ENCODE assay signal across 14 mouse cellular contexts in the genomic region with DNA sequence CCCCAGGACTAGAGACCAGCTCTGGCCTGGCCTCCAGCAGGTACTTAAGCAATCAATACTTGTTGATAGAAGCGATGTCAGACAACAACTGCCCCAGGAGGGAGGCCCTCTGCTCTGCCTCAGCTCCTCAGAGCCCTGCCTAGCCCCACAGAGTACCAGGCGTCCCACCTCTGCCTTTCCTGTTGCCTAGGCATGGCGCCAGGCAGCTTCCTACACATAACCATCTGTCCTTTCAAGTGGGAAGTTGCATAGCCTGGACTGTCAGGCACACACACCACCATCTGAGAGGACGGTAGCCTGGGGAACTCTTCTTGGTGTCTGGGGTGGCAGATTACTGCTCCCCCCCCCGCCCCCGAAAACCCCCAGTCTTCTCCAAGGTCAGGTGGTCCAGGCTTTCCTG. TPM values are rescaled to one million over a fixed set of nuclear protein-coding genes. Genes with fewer than 3 reads are reported as not detected.
DNase-seq lines count a peak whose midpoint lies in the region; ATAC-seq and TF ChIP-seq lines count a peak whose summit lies in the region.
"Had no signal": no experiment of that assay in that cellular context is flagged by ENCODE, and none has a peak within 500 bp of the region (broad histone marks: within the 10 kb centered on the region; RNA-seq: fewer than 3 reads in every experiment).

No protein-coding gene starts in this region.

- TF ChIP-seq CTCF in kidney, adult 2 months (conservative IDR thresholded peaks at IDR 0.05; ENCODE audit: insufficient read depth, insufficient read length, low read depth, low read length), result no peak
- no peak for TF ChIP-seq CTCF in stomach, postnatal 0 days (IDR thresholded peaks at IDR 0.05; ENCODE audit: low read depth)

- no peak for TF ChIP-seq POLR2A in kidney, adult 2 months (IDR thresholded peaks at IDR 0.05; ENCODE audit: low read depth, low read length)

- TF ChIP-seq EP300 in stomach, postnatal 0 days (optimal IDR thresholded peaks at IDR 0.05), result no peak

- H3K4me2 ChIP-seq in kidney, embryonic 16.5 days (replicated peaks; ENCODE audit: low read depth, low read length), result no peak overlapping the region
- H3K4me2 ChIP-seq in stomach, postnatal 0 days (replicated peaks; ENCODE audit: low read depth), result no peak overlapping the region
- no peak overlapping the region for H3K4me2 ChIP-seq in intestine, embryonic 16.5 days (ENCODE audit: low read depth, low read length)
- H3K4me2 ChIP-seq: embryonic facial prominence, embryonic 12.5 days; forebrain, embryonic 13.5 days; lung, embryonic 14.5 days had no signal

- no peak overlapping the region for H3K27ac ChIP-seq in kidney, adult 2 months (ENCODE audit: insufficient read depth, low read depth, low read length)
- H3K27ac ChIP-seq in kidney, embryonic 16.5 days (ENCODE audit: low read length), result no peak overlapping the region
- H3K27ac ChIP-seq in stomach, postnatal 0 days (replicated peaks), result no peak overlapping the region
- H3K27ac ChIP-seq in intestine, embryonic 16.5 days (ENCODE audit: low read length), result no peak overlapping the region
- H3K27ac ChIP-seq: embryonic facial prominence, embryonic 12.5 days; forebrain, embryonic 13.5 days had no signal

- no peaks in the 10 kb centered on the region for H3K4me1 ChIP-seq in kidney, adult 2 months (ENCODE audit: control insufficient read depth, insufficient read depth, low read length)
- no peaks in the 10 kb centered on the region for H3K4me1 ChIP-seq in kidney, embryonic 16.5 days (ENCODE audit: insufficient read depth, low read length)
- H3K4me1 ChIP-seq in stomach, postnatal 0 days (replicated peaks; ENCODE audit: control insufficient read depth, insufficient read depth), result no peaks in the 10 kb centered on the region
- H3K4me1 ChIP-seq in intestine, embryonic 16.5 days (ENCODE audit: control insufficient read depth, insufficient read depth, low read length), result peaks cover 4% of the 10 kb centered on the region; the same call in 1 of the 2 replicates
- H3K4me1 ChIP-seq: forebrain, embryonic 13.5 days had no signal

- no peaks in the 10 kb centered on the region for H3K27me3 ChIP-seq in kidney, adult 2 months (replicated peaks; ENCODE audit: control insufficient read depth, insufficient read depth, low read length)
- H3K27me3 ChIP-seq in kidney, embryonic 16.5 days (ENCODE audit: insufficient read depth, low read length), result no peaks in the 10 kb centered on the region
- no peaks in the 10 kb centered on the region for H3K27me3 ChIP-seq in stomach, postnatal 0 days (ENCODE audit: control insufficient read depth, insufficient read depth, low read length)
- H3K27me3 ChIP-seq in intestine, embryonic 16.5 days (replicated peaks; ENCODE audit: control insufficient read depth, insufficient read depth, low read length), result no peaks in the 10 kb centered on the region
- H3K27me3 ChIP-seq: embryonic facial prominence, embryonic 12.5 days; forebrain, embryonic 13.5 days had no signal

- 66% methylated on average over 6 of the region's 6 CpGs for WGBS in kidney, adult 2 months
- 62% methylated on average over 6 of the region's 6 CpGs for WGBS in kidney, embryonic 16.5 days
- 62% methylated on average over 6 of the region's 6 CpGs for WGBS in stomach, postnatal 0 days
- WGBS in intestine, embryonic 16.5 days, result 58% methylated on average over 6 of the region's 6 CpGs

- no peaks in the 10 kb centered on the region for H3K36me3 ChIP-seq in kidney, adult 2 months (ENCODE audit: control insufficient read depth, insufficient read depth, low read length)
- no peaks in the 10 kb centered on the region for H3K36me3 ChIP-seq in kidney, embryonic 16.5 days (ENCODE audit: insufficient read depth, low read length)
- no peaks in the 10 kb centered on the region for H3K36me3 ChIP-seq in stomach, postnatal 0 days (ENCODE audit: control insufficient read depth, insufficient read depth, low read length)
- H3K36me3 ChIP-seq in intestine, embryonic 16.5 days (ENCODE audit: control insufficient read depth, insufficient read depth, low read length), result no peaks in the 10 kb centered on the region
- H3K36me3 ChIP-seq: embryonic facial prominence, embryonic 12.5 days had no signal

- no peaks in the 10 kb centered on the region for H3K9me3 ChIP-seq in kidney, embryonic 16.5 days (ENCODE audit: low read length)
- no peaks in the 10 kb centered on the region for H3K9me3 ChIP-seq in stomach, postnatal 0 days (ENCODE audit: control insufficient read depth, low read length)
- H3K9me3 ChIP-seq in intestine, embryonic 16.5 days (ENCODE audit: control insufficient read depth, low read length), result no peaks in the 10 kb centered on the region
- H3K9me3 ChIP-seq: embryonic facial prominence, embryonic 12.5 days; forebrain, embryonic 13.5 days had no signal

- H3K9ac ChIP-seq in kidney, embryonic 16.5 days (replicated peaks; ENCODE audit: low read length), result no peak overlapping the region
- no peak overlapping the region for H3K9ac ChIP-seq in stomach, postnatal 0 days (ENCODE audit: low read length)
- H3K9ac ChIP-seq in intestine, embryonic 16.5 days (ENCODE audit: low read depth, low read length), result no peak overlapping the region
- H3K9ac ChIP-seq: embryonic facial prominence, embryonic 12.5 days; forebrain, embryonic 13.5 days; lung, embryonic 14.5 days had no signal

- ATAC-seq in kidney, embryonic 16.5 days (ENCODE audit: low FRiP score, low TSS enrichment), result no peak
- ATAC-seq in stomach, postnatal 0 days (ENCODE audit: low FRiP score, low TSS enrichment), result no peak
- no peak for ATAC-seq in intestine, embryonic 16.5 days
- ATAC-seq: forebrain, embryonic 13.5 days had no signal

- peak; percentile 72 for DNase-seq in kidney, adult 2 months
- peak; percentile 85 for DNase-seq in brain, adult 2 months (ENCODE audit: low read depth, low spot score)
- DNase-seq in layer of hippocampus, adult 9-11 months, result peak; percentile 81
- peak; percentile 40 to 60 for DNase-seq in lung, postnatal 4 days
- no peak for DNase-seq in urinary bladder, postnatal 36 days (ENCODE audit: low spot score in 2 of 2)
- DNase-seq in stomach, postnatal 0 days (ENCODE audit: low spot score), result no peak
- DNase-seq: cerebellum, postnatal 14 days; heart, postnatal 14 days; lung, embryonic 14.5 days; thymus, postnatal 14 days had no signal

- H3K4me3 ChIP-seq in kidney, adult 2 months (ENCODE audit: insufficient read depth, low read depth, low read length), result no peak overlapping the region
- H3K4me3 ChIP-seq in kidney, embryonic 16.5 days (ENCODE audit: low read length), result no peak overlapping the region
- H3K4me3 ChIP-seq in stomach, postnatal 0 days (ENCODE audit: low read depth, low read length), result no peak overlapping the region
- no peak overlapping the region for H3K4me3 ChIP-seq in intestine, embryonic 16.5 days (ENCODE audit: low read length)
- H3K4me3 ChIP-seq: embryonic facial prominence, embryonic 12.5 days; forebrain, embryonic 13.5 days had no signal

RNA-seq across cellular contexts. Expression of gene Rflna, which starts 6.2 kb away (rescaled TPM):
- 7.9 and 11.3 TPM in 2 replicates for polyA plus RNA-seq in kidney, adult 2 months (2012; rRNA removed)
- 4.5 and 6.8 TPM in 2 replicates for polyA plus RNA-seq in kidney, embryonic 16.5 days (2015; fragmentation: Nextera tagmentation; extraction: Ambion mirVana)
- polyA plus RNA-seq in stomach, postnatal 0 days (2015; fragmentation: Nextera tagmentation; extraction: Ambion mirVana), result 1.8 and 2.3 TPM in 2 replicates
- 1.5 and 1.7 TPM in 2 replicates for polyA plus RNA-seq in intestine, embryonic 16.5 days (2015; fragmentation: Nextera tagmentation; extraction: Ambion mirVana)

Comparison
In these comparisons a context has a peak if more than half of its experiments do, and no peak if none do; other contexts are left out.
1. DNase-seq: peak in kidney, adult 2 months (single experiment), brain, adult 2 months (single experiment), layer of hippocampus, adult 9-11 months (single experiment) and lung, postnatal 4 days (2 of 2); none in urinary bladder, postnatal 36 days (0 of 2) and stomach, postnatal 0 days (single experiment).